Mouse (Mus musculus) urinary bladder, postnatal 4 days (tissue): ENCODE data around the gene B430306N03Rik.
"Not testable (repeated sequence)": the region's sequence is repeated elsewhere in the genome, so short reads cannot be mapped to it uniquely, and the experiment has no call there.

Experiments used
- DNase-seq, 2 experiments: peaks; one replicate each; pipeline ENCODE4 v3.0.0; 2021 to 2022; ENCODE audit warnings: low spot score in 2 of 2

Gene B430306N03Rik

GRCm38 (mm10) chr17:48312124-48312523, 3.8 kb upstream of the B430306N03Rik start:
- no peak for DNase-seq

DNA sequence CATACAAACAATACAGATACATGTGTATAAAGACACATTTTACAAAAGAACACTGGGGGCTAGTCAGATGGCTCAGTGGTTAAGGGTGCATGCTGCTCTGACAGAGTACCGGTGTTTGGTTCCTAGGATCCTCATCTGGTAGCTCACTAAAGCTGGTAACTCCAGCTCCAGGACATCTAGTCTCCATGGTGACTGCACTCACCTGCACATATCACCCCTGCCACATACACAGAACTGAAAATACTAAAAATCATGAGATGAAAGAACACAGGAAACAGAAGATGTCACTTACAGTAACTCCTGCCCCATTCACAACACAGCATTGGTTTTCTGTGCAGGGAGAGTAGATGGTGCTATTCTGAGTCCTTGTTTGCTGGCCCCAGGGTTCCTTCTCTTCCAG, 2.7 kb downstream of the B430306N03Rik start:
- no peak for DNase-seq

DNA sequence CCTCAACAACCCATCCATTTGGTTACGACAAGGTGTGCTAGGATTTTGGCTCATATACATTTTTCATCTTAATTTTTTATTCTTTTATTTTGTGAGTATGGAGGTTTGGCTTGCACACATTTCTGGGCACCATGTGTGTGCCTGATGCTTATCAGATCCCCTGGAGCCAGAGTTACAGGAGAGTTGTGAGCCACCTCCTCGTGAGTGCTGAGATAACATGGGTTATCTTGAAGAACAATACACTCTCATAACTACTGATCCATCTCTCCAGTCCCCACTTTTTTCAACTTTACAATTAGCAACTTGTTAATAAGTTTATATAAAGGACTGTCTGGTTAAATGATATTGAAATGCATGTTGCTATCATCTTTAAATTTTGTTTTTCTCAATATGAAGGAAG, 5.3 kb downstream of the B430306N03Rik start:
- DNase-seq: no peak

GRCm38 (mm10) chr17:48323236-48323635, 7.3 kb downstream of the B430306N03Rik start:
- DNase-seq: no peak

DNA sequence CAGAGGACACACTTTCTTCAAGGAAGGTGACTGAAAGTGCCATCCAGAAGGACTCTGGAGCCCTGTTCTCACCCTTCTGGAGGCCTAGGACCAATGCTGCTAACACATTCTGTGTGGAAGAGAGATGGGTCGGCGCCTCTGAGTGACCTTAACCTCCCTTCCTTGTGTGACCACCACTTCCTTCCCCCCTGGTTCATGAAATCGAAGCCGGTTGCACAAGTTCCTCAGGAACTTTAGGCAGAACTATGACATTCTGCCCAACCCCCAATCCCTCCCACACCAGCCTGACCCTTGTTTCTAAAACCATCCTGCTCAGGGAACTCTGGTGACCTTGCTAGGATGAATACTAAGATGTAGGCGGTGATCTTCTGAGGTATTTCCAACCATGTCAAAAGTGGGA, 8.3 kb downstream of the B430306N03Rik start:
- no peak for DNase-seq

- DNase-seq: no peak
These were observed 9.2 kb downstream of the B430306N03Rik start for GRCm38 (mm10) chr17:48325093-48325492.

GRCm38 (mm10) chr17:48325638-48326037, 9.7 kb downstream of the B430306N03Rik start:
- DNase-seq: no peak

DNA sequence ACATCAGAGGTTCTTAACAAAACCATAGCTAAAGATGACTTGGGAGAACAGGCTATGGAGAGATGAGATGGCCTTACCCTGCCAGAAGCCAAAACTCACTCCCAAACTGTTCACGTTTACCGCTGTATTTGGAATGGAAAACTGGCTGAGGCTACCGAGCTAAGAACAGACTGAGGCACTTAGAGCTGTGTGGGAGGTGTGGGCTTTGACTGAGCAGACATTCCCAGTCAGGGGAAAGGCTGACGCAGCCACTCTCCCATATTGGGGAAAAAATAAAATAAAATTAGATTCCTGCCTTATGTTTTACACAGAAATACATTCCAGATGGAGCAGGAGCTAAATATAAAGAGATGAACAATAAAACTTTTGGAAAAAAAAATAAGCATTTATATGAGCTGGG, 10.7 kb downstream of the B430306N03Rik start:
- no peak for DNase-seq

- DNase-seq: no peak
These were observed 16.6 kb downstream of the B430306N03Rik start for GRCm38 (mm10) chr17:48332524-48332923.

- no peak for DNase-seq
These were observed 18.2 kb downstream of the B430306N03Rik start for GRCm38 (mm10) chr17:48334186-48334585.

DNA sequence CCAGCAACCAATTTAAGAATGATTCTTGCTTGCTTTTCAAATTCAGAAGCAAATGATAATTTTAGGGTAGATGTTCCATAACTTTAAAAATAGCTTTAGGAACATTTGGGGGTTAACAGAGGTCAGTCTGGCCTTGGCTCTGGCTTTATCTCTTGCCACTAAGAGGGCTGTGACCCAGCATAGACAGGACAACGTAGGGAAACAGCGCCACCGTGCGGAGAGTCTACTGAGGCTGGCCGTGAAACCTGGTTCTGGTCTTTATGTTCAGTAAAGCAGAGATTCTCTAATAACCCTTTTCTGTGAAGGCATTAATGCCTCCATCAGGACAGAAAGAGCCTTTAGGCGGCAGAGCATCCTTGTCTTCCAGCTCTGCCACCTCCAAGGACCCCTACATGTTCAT, 20.9 kb downstream of the B430306N03Rik start:
- DNase-seq: peak; percentile 48 to 81

DNA sequence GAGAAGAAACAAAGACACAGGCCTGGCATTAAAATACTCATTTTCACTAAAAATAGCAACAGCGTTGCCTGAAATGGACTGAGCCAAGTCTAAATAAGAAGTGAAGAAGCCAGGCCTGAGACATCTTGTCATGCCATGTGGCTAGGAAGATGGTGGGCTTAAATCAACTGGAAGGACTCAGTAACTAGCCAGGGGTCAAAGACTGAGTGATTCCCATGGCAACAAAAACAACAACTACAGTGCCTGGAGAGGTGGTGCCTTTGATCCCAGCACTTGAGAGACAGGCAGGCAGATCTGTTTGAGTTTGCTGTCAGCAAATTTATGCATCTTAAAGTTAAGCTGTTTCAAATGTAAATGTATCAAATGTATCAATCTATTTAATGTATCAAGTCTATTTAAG, 24.3 kb downstream of the B430306N03Rik start:
- no peak for DNase-seq

DNA sequence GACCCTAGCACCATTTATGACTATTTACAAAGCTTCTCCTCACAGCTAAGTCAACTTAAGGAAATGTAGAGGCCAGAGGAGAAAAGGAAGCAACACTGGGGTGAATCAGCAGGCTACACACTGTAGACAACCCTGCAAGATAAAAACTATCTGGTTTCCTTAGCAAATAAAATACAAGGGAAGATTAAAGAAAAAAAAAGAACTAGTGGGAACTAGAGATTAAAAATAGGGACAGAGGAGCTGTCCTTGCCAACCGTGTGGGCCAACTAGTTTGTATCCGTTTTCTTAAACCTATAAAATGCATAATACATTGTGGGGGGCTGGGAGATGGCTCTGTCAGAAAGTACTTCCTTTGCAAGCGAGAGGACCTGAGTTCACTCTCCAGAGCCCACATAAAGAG, 26.0 kb downstream of the B430306N03Rik start:
- no peak for DNase-seq

GRCm38 (mm10) chr17:48343065-48343464, 27.1 kb downstream of the B430306N03Rik start:
- DNase-seq: no peak

DNA sequence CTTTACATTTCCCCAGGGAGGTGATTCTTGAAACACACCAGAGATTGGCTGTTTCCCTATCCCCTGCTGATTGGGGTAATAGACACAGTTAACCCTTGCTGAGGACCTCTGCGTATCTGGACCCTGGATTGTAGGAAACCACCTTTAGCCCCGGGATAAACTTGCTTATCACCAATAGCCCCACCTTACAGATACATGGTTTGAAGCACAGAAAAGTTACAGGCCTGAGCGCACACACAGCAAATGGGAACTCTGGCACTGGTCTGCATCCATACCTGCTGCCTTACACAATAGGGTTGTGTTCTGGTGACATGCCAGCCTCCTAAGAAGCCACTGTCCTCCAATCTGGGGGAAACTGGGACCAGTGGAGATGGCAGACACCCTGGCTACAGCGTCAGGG, 29.9 kb downstream of the B430306N03Rik start:
- no peak for DNase-seq

- DNase-seq: no peak
These were observed 30.3 kb downstream of the B430306N03Rik start, which contains the start of gene Trem2 for GRCm38 (mm10) chr17:48346231-48346630. Gene Trem2 (plus strand): TSS chr17:48346401.

DNA sequence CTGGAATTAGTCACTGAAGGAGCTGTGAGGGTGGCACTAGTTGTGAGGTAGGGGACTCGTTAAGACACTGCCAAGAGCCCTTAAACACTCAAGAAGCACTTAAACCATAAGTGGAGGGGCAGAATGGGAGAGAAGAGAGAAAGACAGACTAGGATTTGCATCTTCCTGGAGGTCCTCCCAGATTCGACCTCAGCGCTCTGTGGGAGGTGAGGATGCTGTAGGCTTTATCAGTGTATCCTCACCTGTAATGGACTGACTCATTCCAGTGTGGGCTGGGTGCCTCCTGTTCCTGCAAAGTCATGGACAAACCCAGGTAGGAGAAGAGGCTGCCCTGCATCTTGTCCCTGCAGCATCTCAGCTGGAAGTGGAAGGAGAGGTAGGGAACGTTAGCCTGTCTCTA, 30.9 kb downstream of the B430306N03Rik start:
- no peak for DNase-seq

DNA sequence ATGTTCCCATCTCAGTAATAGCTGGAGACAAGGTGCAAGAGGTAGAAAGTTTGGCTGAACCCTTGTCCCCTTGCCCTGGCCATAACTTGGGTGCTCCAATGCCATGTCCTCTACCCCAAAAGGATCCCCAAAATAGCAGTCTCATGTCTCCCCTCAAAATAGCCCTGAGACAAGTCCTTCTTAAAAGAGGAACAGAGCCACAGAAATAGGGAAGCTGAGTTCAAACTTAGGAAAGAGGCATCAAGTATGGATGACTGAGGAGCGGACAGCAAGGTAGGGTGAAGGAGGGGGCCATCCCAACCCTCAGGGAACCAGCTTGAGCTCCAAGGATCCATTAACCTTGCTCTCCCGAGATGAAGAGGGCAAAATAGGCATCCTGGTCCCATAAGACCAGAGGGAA, 31.3 kb downstream of the B430306N03Rik start:
- no peak for DNase-seq

DNA sequence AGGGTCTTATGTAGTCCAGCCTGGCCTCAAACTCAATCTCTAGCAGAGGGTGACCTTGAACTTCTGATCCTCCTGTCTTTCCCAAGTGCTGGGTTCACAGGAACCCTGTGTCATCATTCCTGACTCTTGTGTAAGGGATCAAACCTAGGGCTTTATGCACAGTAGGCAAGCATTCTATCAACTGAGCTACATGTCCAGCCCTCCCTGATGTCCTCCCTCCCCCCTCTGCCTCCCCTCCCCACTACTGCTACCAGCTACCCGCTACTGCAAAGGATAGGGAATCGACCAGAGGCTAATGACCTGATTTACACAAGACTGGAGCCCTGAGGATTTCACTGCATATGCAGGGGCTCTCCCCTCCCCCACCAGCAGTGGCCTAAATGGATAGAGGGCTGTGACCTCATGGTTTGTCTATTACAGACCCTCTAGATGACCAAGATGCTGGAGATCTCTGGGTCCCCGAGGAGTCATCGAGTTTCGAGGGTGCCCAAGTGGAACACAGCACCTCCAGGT, 34.8 kb downstream of the B430306N03Rik start:
- DNase-seq: no peak

GRCm38 (mm10) chr17:48352976-48353375, 37.0 kb downstream of the B430306N03Rik start:
- not testable (repeated sequence) for DNase-seq

GRCm38 (mm10) chr17:48355822-48356221, 39.9 kb downstream of the B430306N03Rik start:
- no peak for DNase-seq

GRCm38 (mm10) chr17:48357892-48358291, 42.0 kb downstream of the B430306N03Rik start:
- DNase-seq: no peak

DNA sequence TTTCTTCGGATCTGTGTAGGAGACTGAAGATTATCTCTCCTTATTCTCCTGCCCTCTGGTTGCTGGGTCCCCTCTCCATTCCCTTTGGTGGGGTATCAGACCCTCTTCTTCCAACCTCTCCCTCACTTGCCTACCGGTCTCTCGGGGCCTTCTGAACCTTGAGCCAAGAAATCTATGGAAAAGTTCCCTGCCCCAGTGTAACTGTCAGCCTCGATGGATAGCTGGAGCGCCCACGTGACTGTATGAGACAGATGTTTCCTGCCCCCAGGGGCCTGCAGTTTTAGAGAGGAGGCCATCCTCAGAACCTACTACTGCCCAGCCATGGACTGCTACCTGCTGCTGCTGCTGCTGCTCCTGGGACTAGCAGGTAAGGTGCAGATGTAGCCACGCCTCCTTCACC, 43.7 kb downstream of the B430306N03Rik start, which contains the start of gene Treml1:
TSS of gene Treml1 (plus strand) at position 301 of the 400 bp plus-strand sequence.
- no peak for DNase-seq

DNA sequence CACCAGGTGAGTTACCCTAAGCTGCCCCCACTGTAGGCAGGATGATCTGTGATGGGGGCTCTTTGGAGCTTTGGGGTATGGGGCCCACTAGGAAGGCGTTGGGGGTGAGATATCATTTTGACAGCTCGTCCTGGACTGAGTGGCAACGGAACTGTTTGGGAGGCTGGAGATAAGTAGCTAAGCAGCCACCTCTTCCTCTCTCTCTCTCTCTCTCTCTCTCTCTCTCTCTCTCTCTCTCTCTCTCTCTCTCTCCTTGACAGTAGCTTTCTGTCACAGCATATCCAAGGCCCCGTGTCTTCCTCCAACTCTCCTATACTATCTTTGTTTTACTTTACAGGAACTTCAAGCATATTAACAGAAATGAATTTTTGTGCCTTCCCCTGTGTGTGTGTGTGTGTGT, 44.5 kb downstream of the B430306N03Rik start:
- DNase-seq: no peak
